Comparison of ENCODE assay signal across 26 mouse cellular contexts in genomic region chr12:111438850-111439249, GRCm38 (mm10). TPM values are rescaled to one million over a fixed set of nuclear protein-coding genes. Genes with fewer than 3 reads are reported as not detected.
DNase-seq lines count a peak whose midpoint lies in the region; ATAC-seq lines count a peak whose summit lies in the region.
"Had no signal": no experiment of that assay in that cellular context is flagged by ENCODE, and none has a peak within 500 bp of the region (broad histone marks: within the 10 kb centered on the region; RNA-seq: fewer than 3 reads in every experiment).

No protein-coding gene starts in this region.

- H3K9ac ChIP-seq in liver, embryonic 12.5 days: no peak overlapping the region
- H3K9ac ChIP-seq in liver, embryonic 11.5 days (ENCODE audit: low read depth, low read length): no peak overlapping the region
- H3K9ac ChIP-seq in liver, embryonic 13.5 days: 0 out of 2 replicates have a peak overlapping the region, but pooled peaks have one; percentile 2
- H3K9ac ChIP-seq: embryonic facial prominence, embryonic 12.5 days; forebrain, embryonic 15.5 days; heart, embryonic 15.5 days; hindbrain, embryonic 13.5 days had no signal

- ATAC-seq in liver, embryonic 12.5 days: no peak
- ATAC-seq in liver, embryonic 11.5 days (replicated peaks; ENCODE audit: low FRiP score): no peak
- no peak for ATAC-seq in liver, embryonic 13.5 days (ENCODE audit: low read depth)
- ATAC-seq: activated CD4-positive, CD25-positive, alpha-beta regulatory T cell, adult 4 months; forebrain, embryonic 15.5 days; Patski had no signal

- H3K27me3 ChIP-seq in liver, embryonic 12.5 days (replicated peaks): peaks cover 13% of the 10 kb centered on the region; the same call in 1 of the 2 replicates
- H3K27me3 ChIP-seq in liver, embryonic 11.5 days (replicated peaks; ENCODE audit: control insufficient read depth, insufficient read depth, low read length): peaks cover 12% of the 10 kb centered on the region
- no peaks in the 10 kb centered on the region for H3K27me3 ChIP-seq in liver, embryonic 13.5 days
- H3K27me3 ChIP-seq: Patski had no signal

- no peak overlapping the region for H3K4me2 ChIP-seq in liver, embryonic 12.5 days
- H3K4me2 ChIP-seq in liver, embryonic 11.5 days: no peak overlapping the region
- no peak overlapping the region for H3K4me2 ChIP-seq in liver, embryonic 13.5 days
- H3K4me2 ChIP-seq: embryonic facial prominence, embryonic 12.5 days; forebrain, embryonic 15.5 days; heart, embryonic 11.5 days; heart, embryonic 15.5 days; hindbrain, embryonic 13.5 days had no signal

- peaks cover 15% of the 10 kb centered on the region for H3K79me2 ChIP-seq in macrophage (ENCODE audit: inconsistent target)

- H3K9me3 ChIP-seq in liver, embryonic 12.5 days (replicated peaks): no peaks in the 10 kb centered on the region
- H3K9me3 ChIP-seq in liver, embryonic 11.5 days (ENCODE audit: control insufficient read depth, low read length): no peaks in the 10 kb centered on the region
- H3K9me3 ChIP-seq in liver, embryonic 13.5 days (replicated peaks): no peaks in the 10 kb centered on the region
- H3K9me3 ChIP-seq: embryonic facial prominence, embryonic 12.5 days; forebrain, embryonic 15.5 days; heart, embryonic 15.5 days; hindbrain, embryonic 13.5 days had no signal

- 72% methylated on average over 6 of the region's 6 CpGs for WGBS in liver, embryonic 12.5 days (ENCODE audit: insufficient replicate concordance)
- WGBS in liver, embryonic 11.5 days: 82% methylated on average over 6 of the region's 6 CpGs
- WGBS in liver, embryonic 13.5 days (ENCODE audit: insufficient replicate concordance): 76% methylated on average over 6 of the region's 6 CpGs
- WGBS in macrophage (ENCODE audit: missing documents): 96% methylated on average over 6 of the region's 6 CpGs

- no peak for DNase-seq in liver, embryonic 11.5 days (ENCODE audit: low spot score)
- no peak for DNase-seq in liver, embryonic 13.5 days
- no peak for DNase-seq in gastrocnemius, postnatal 10 days
- no peak for DNase-seq in kidney, adult 8-10 months
- DNase-seq in layer of hippocampus, adult 9-10 months (ENCODE audit: low spot score): no peak
- DNase-seq: adrenal gland, postnatal 14 days; cerebellum, adult 18-20 months; cerebellum, adult 9-11 months; cerebellum, postnatal 36 days; gastrocnemius, postnatal 14 days; heart, adult 2 months; heart, postnatal 14 days had no signal

- H3K4me1 ChIP-seq in liver, embryonic 12.5 days: peaks cover 90% of the 10 kb centered on the region
- H3K4me1 ChIP-seq in liver, embryonic 11.5 days (replicated peaks; ENCODE audit: control insufficient read depth, insufficient read depth, low read length): peaks cover 69% of the 10 kb centered on the region
- peaks cover 84% of the 10 kb centered on the region for H3K4me1 ChIP-seq in liver, embryonic 13.5 days (replicated peaks)

- no peak overlapping the region for H3K4me3 ChIP-seq in liver, embryonic 12.5 days
- no peak overlapping the region for H3K4me3 ChIP-seq in liver, embryonic 11.5 days (ENCODE audit: low read depth, low read length)
- H3K4me3 ChIP-seq in liver, embryonic 13.5 days (replicated peaks): no peak overlapping the region
- H3K4me3 ChIP-seq in macrophage (ENCODE audit: inconsistent target): no peak overlapping the region
- H3K4me3 ChIP-seq: embryonic facial prominence, embryonic 12.5 days; forebrain, embryonic 15.5 days; heart, adult 2 months; heart, embryonic 15.5 days; hindbrain, embryonic 13.5 days had no signal

- H3K36me3 ChIP-seq in liver, embryonic 12.5 days: no peaks in the 10 kb centered on the region
- H3K36me3 ChIP-seq in liver, embryonic 11.5 days (ENCODE audit: control insufficient read depth, insufficient read depth, low read length): no peaks in the 10 kb centered on the region
- no peaks in the 10 kb centered on the region for H3K36me3 ChIP-seq in liver, embryonic 13.5 days
- H3K36me3 ChIP-seq in macrophage (ENCODE audit: inconsistent target): no peaks in the 10 kb centered on the region
- H3K36me3 ChIP-seq: embryonic facial prominence, embryonic 12.5 days; forebrain, embryonic 15.5 days; heart, embryonic 15.5 days; hindbrain, embryonic 13.5 days had no signal

- H3K27ac ChIP-seq in liver, embryonic 12.5 days: peak overlapping the region; percentile 71
- no peak overlapping the region for H3K27ac ChIP-seq in liver, embryonic 11.5 days (ENCODE audit: low read depth, low read length)
- peak overlapping the region; percentile 70 for H3K27ac ChIP-seq in liver, embryonic 13.5 days
- peak overlapping the region; percentile 98 for H3K27ac ChIP-seq in macrophage
- H3K27ac ChIP-seq: embryonic facial prominence, embryonic 12.5 days; forebrain, embryonic 15.5 days; heart, adult 2 months; heart, embryonic 15.5 days; hindbrain, embryonic 13.5 days had no signal

RNA-seq across cellular contexts. Expression of gene Tnfaip2, which starts 3.4 kb away (rescaled TPM):
- 88.6 and 94.9 TPM in 2 replicates for polyA plus RNA-seq in liver, embryonic 12.5 days (2016; fragmentation: Nextera tagmentation; extraction: Ambion mirVana)
- 107 TPM in 2 replicates for polyA plus RNA-seq in liver, embryonic 11.5 days (2014; fragmentation: Nextera tagmentation; extraction: Ambion mirVana)
- 92.1 and 96.6 TPM in 2 replicates for polyA plus RNA-seq in liver, embryonic 13.5 days (2015; fragmentation: Nextera tagmentation; extraction: Ambion mirVana)
- over 10,000 TPM in 4 of 26 experiments, 1,000 to 10,000 TPM in 18, 100 to 1,000 TPM in 4; 785 to 11,990 (median 4,844) TPM for total RNA-seq in macrophage (2018; cell fraction: chromatin; rRNA removed)
- 1,000 to 10,000 TPM in 8 of 26 experiments, 100 to 1,000 TPM in 18; 279 to 3,779 (median 516) TPM for total RNA-seq in macrophage (2018; cell fraction: cytosol; rRNA removed)
- total RNA-seq in macrophage (2018; cell fraction: nucleus; rRNA removed): 1,000 to 10,000 TPM in 19 of 26 experiments, 100 to 1,000 TPM in 7; 417 to 7,545 (median 2,584) TPM
- 127 to 339 TPM (median 289 TPM) in 3 replicates for polyA plus RNA-seq in macrophage (2018)
- 10 to 100 TPM; 37.0 to 47.7 TPM for total RNA-seq in gastrocnemius, postnatal 10 days (2021)
- polyA plus RNA-seq: activated CD4-positive, CD25-positive, alpha-beta regulatory T cell, adult 4 months had no signal

RNA-seq across cellular contexts. Expression of gene Exoc3l4, which starts 22.0 kb away (rescaled TPM):
- 15.5 and 18.2 TPM in 2 replicates for polyA plus RNA-seq in liver, embryonic 12.5 days (2016; fragmentation: Nextera tagmentation; extraction: Ambion mirVana)
- polyA plus RNA-seq in liver, embryonic 11.5 days (2014; fragmentation: Nextera tagmentation; extraction: Ambion mirVana): 18.6 and 20.4 TPM in 2 replicates
- 15.5 and 18.6 TPM in 2 replicates for polyA plus RNA-seq in liver, embryonic 13.5 days (2015; fragmentation: Nextera tagmentation; extraction: Ambion mirVana)
- 100 to 1,000 TPM in 1 of 26 experiments, 10 to 100 TPM in 23, 1 to 10 TPM in 2; 9.1 to 109 (median 30.7) TPM for total RNA-seq in macrophage (2018; cell fraction: chromatin; rRNA removed)
- total RNA-seq in macrophage (2018; cell fraction: cytosol; rRNA removed): 10 to 100 TPM in 20 of 26 experiments, 1 to 10 TPM in 6; 7.8 to 73.6 (median 15.0) TPM
- 100 to 1,000 TPM in 4 of 26 experiments, 10 to 100 TPM in 20, 1 to 10 TPM in 2; 8.3 to 170 (median 42.3) TPM for total RNA-seq in macrophage (2018; cell fraction: nucleus; rRNA removed)
- 8.0 to 13.2 TPM (median 12.5 TPM) in 3 replicates for polyA plus RNA-seq in macrophage (2018)
- 10 to 100 TPM; 20.3 to 26.0 TPM for total RNA-seq in gastrocnemius, postnatal 10 days (2021)
- polyA plus RNA-seq: activated CD4-positive, CD25-positive, alpha-beta regulatory T cell, adult 4 months had no signal

RNA-seq across cellular contexts. Expression of gene Lbhd2, which starts 32.2 kb away (rescaled TPM):
- polyA plus RNA-seq in liver, embryonic 12.5 days (2016; fragmentation: Nextera tagmentation; extraction: Ambion mirVana): 0.28 TPM in 1 of 2 replicates, not detected in the other
- 0.36 TPM in 1 of 2 replicates, not detected in the other for polyA plus RNA-seq in liver, embryonic 11.5 days (2014; fragmentation: Nextera tagmentation; extraction: Ambion mirVana)
- not detected in 2 replicates for polyA plus RNA-seq in liver, embryonic 13.5 days (2015; fragmentation: Nextera tagmentation; extraction: Ambion mirVana)
- not detected for total RNA-seq in macrophage (2018; cell fraction: chromatin; rRNA removed)
- total RNA-seq in macrophage (2018; cell fraction: cytosol; rRNA removed): not detected
- not detected for total RNA-seq in macrophage (2018; cell fraction: nucleus; rRNA removed)
- polyA plus RNA-seq in macrophage (2018): not detected in 3 replicates
- under 1 TPM in 1 of 2 experiments, not detected in 1; 0.70 TPM for total RNA-seq in gastrocnemius, postnatal 10 days (2021)
- total RNA-seq: adrenal gland, adult 18-20 months; CH12.LX; gastrocnemius, postnatal 14 days; heart, adult 2 months; heart, postnatal 14 days; hematopoietic stem cell, adult 5-6 weeks had no signal
- polyA plus RNA-seq: activated CD4-positive, CD25-positive, alpha-beta regulatory T cell, adult 4 months; forebrain, embryonic 11.5 days; gonadal fat pad, adult 2 months; heart, adult 2 months; Patski had no signal

RNA-seq across cellular contexts. Expression of gene Gm266, which starts 46.8 kb away (rescaled TPM):
- polyA plus RNA-seq in liver, embryonic 12.5 days (2016; fragmentation: Nextera tagmentation; extraction: Ambion mirVana): 1.8 and 2.4 TPM in 2 replicates
- 4.9 and 5.6 TPM in 2 replicates for polyA plus RNA-seq in liver, embryonic 11.5 days (2014; fragmentation: Nextera tagmentation; extraction: Ambion mirVana)
- polyA plus RNA-seq in liver, embryonic 13.5 days (2015; fragmentation: Nextera tagmentation; extraction: Ambion mirVana): 0.76 and 1.0 TPM in 2 replicates
- not detected for total RNA-seq in macrophage (2018; cell fraction: chromatin; rRNA removed)
- under 1 TPM in 2 of 26 experiments, not detected in 24; 0.10 to 0.14 TPM for total RNA-seq in macrophage (2018; cell fraction: cytosol; rRNA removed)
- under 1 TPM in 1 of 26 experiments, not detected in 25; 0.86 TPM for total RNA-seq in macrophage (2018; cell fraction: nucleus; rRNA removed)
- polyA plus RNA-seq in macrophage (2018): not detected in 3 replicates
- total RNA-seq in gastrocnemius, postnatal 10 days (2021): 1 to 10 TPM; 4.7 to 6.5 TPM
- total RNA-seq: adrenal gland, adult 18-20 months; adrenal gland, postnatal 14 days; CH12.LX; hematopoietic stem cell, adult 5-6 weeks had no signal
- polyA plus RNA-seq: activated CD4-positive, CD25-positive, alpha-beta regulatory T cell, adult 4 months had no signal
